Mouse (Mus musculus): ENCODE results near the gene Rbbp4. TPM values are rescaled to one million over a fixed set of nuclear protein-coding genes. Genes with fewer than 3 reads are reported as not detected.

Gene Rbbp4
- polyA plus RNA-seq, 1 experiment from 2014 or later, result 330 TPM

GRCm38 (mm10) chr4:129288067-129288466 is 47.1 kb downstream of the Rbbp4 start:
- Histone ChIP-seq H3K4me3 (replicated peaks) (peak overlapping the region; percentile 53; the same call in 1 of the 2 replicates), H3K9ac (no peak overlapping the region), H3K4me1 (peaks cover 21% of the 10 kb centered on the region), H3K4me2 (peak overlapping the region; percentile 97; the same call in 1 of the 2 replicates), H3K36me3 (no peaks in the 10 kb centered on the region), H3K27ac (no peak overlapping the region), H3K9me3 (no peaks in the 10 kb centered on the region), H3K27me3 (replicated peaks) (0 out of 2 replicates have a peak, but pooled peaks cover 7% of the 10 kb centered on the region)
- WGBS, result 31% methylated on average over 3 of the region's 3 CpGs
- no peak for ATAC-seq (ENCODE audit: insufficient read depth, low FRiP score, low read depth)

- Histone ChIP-seq H3K36me3 (no peaks in the 10 kb centered on the region), H3K4me1 (peaks cover 21% of the 10 kb centered on the region), H3K27me3 (replicated peaks) (0 out of 2 replicates have a peak, but pooled peaks cover 7% of the 10 kb centered on the region), H3K27ac (0 out of 2 replicates have a peak within 1 kb of the TSS, but pooled peaks have one; percentile 0), H3K4me2 (peak within 1 kb of the TSS; percentile 97), H3K9ac (peak within 1 kb of the TSS; percentile 4; the same call in 1 of the 2 replicates), H3K9me3 (no peaks in the 10 kb centered on the region), H3K4me3 (replicated peaks) (peak within 1 kb of the TSS; percentile 53)
- under 1% methylated on average over 52 of the region's 53 CpGs for WGBS
- ATAC-seq (ENCODE audit: insufficient read depth, low FRiP score, low read depth), result peak; percentile 29; the same call in 1 of the 2 replicates
Observed at GRCm38 (mm10) chr4:129287472-129287981, 47.6 kb downstream of the Rbbp4 start, which contains the start of gene Sync. Gene Sync, plus strand, starts transcription at chr4:129287617.

- Histone ChIP-seq H3K9me3 (no peaks in the 10 kb centered on the region), H3K27ac (no peak overlapping the region), H3K27me3 (replicated peaks) (0 out of 2 replicates have a peak, but pooled peaks cover 7% of the 10 kb centered on the region), H3K4me2 (peak overlapping the region; percentile 97), H3K9ac (peak overlapping the region; percentile 4; the same call in 1 of the 2 replicates), H3K4me3 (replicated peaks) (peak overlapping the region; percentile 53), H3K36me3 (no peaks in the 10 kb centered on the region), H3K4me1 (peaks cover 21% of the 10 kb centered on the region)
- WGBS, result 2% methylated on average over 28 of the region's 28 CpGs
- ATAC-seq (ENCODE audit: insufficient read depth, low FRiP score, low read depth), result peak; percentile 45
Observed at GRCm38 (mm10) chr4:129286683-129287471, 48.3 kb downstream of the Rbbp4 start.

- ATAC-seq (ENCODE audit: insufficient read depth, low FRiP score, low read depth), result 0 out of 2 replicates have a peak, but pooled peaks have one; percentile 36
- Histone ChIP-seq H3K27me3 (replicated peaks) (0 out of 2 replicates have a peak, but pooled peaks cover 7% of the 10 kb centered on the region), H3K4me3 (replicated peaks) (peak overlapping the region; percentile 53), H3K27ac (no peak overlapping the region), H3K9me3 (no peaks in the 10 kb centered on the region), H3K36me3 (no peaks in the 10 kb centered on the region), H3K4me1 (peaks cover 21% of the 10 kb centered on the region), H3K4me2 (peak overlapping the region; percentile 97), H3K9ac (no peak overlapping the region)
- WGBS, result 46% methylated on average over 5 of the region's 5 CpGs
Observed at GRCm38 (mm10) chr4:129286001-129286682, 49.0 kb downstream of the Rbbp4 start.

- WGBS, result 80% methylated on average over 2 of the region's 2 CpGs
- H3K27me3 ChIP-seq (replicated peaks), result 0 out of 2 replicates have a peak, but pooled peaks cover 7% of the 10 kb centered on the region
- no peak for ATAC-seq (ENCODE audit: insufficient read depth, low FRiP score, low read depth)
- H3K4me1 ChIP-seq, result peaks cover 21% of the 10 kb centered on the region
- no peak overlapping the region for H3K4me2 ChIP-seq
- no peaks in the 10 kb centered on the region for H3K36me3 ChIP-seq
- no peak overlapping the region for H3K4me3 ChIP-seq (replicated peaks)
- H3K9ac ChIP-seq, result no peak overlapping the region
- no peaks in the 10 kb centered on the region for H3K9me3 ChIP-seq
- no peak overlapping the region for H3K27ac ChIP-seq
Observed at GRCm38 (mm10) chr4:129284685-129285084, 50.5 kb downstream of the Rbbp4 start.

GRCm38 (mm10) chr4:129283226-129283625 is 51.9 kb downstream of the Rbbp4 start:
- Histone ChIP-seq H3K4me3 (replicated peaks) (no peak overlapping the region), H3K36me3 (no peaks in the 10 kb centered on the region), H3K27me3 (replicated peaks) (0 out of 2 replicates have a peak, but pooled peaks cover 7% of the 10 kb centered on the region), H3K9ac (no peak overlapping the region), H3K27ac (no peak overlapping the region), H3K9me3 (no peaks in the 10 kb centered on the region), H3K4me1 (peaks cover 21% of the 10 kb centered on the region), H3K4me2 (no peak overlapping the region)
- ATAC-seq (ENCODE audit: insufficient read depth, low FRiP score, low read depth), result no peak
- WGBS, result 88% methylated on average over 5 of the region's 5 CpGs

- no peak overlapping the region for H3K27ac ChIP-seq
- no peak overlapping the region for H3K4me3 ChIP-seq (replicated peaks)
- H3K4me1 ChIP-seq, result peaks cover 20% of the 10 kb centered on the region
- no peak for ATAC-seq (ENCODE audit: insufficient read depth, low FRiP score, low read depth)
- 0 out of 2 replicates have a peak, but pooled peaks cover 7% of the 10 kb centered on the region for H3K27me3 ChIP-seq (replicated peaks)
- no peaks in the 10 kb centered on the region for H3K9me3 ChIP-seq
- H3K4me2 ChIP-seq, result no peak overlapping the region
- 87% methylated on average over 5 of the region's 5 CpGs for whole genome bisulfite sequencing
- no peaks in the 10 kb centered on the region for H3K36me3 ChIP-seq
- no peak overlapping the region for H3K9ac ChIP-seq
Observed at GRCm38 (mm10) chr4:129282786-129283185, 52.4 kb downstream of the Rbbp4 start.

GRCm38 (mm10) chr4:129276453-129276865 is 58.7 kb downstream of the Rbbp4 start:
- H3K9ac ChIP-seq, result no peak overlapping the region
- under 1% methylated on average over 18 of the region's 18 CpGs for WGBS
- no peak; the same call in 1 of the 2 replicates for ATAC-seq (ENCODE audit: insufficient read depth, low FRiP score, low read depth)
- no peaks in the 10 kb centered on the region; the same call in 1 of the 2 replicates for H3K4me1 ChIP-seq
- H3K27me3 ChIP-seq (replicated peaks), result no peaks in the 10 kb centered on the region
- no peak overlapping the region for H3K27ac ChIP-seq
- no peaks in the 10 kb centered on the region for H3K9me3 ChIP-seq
- H3K4me3 ChIP-seq (replicated peaks), result no peak overlapping the region
- peak overlapping the region; percentile 29; the same call in 1 of the 2 replicates for H3K4me2 ChIP-seq
- H3K36me3 ChIP-seq, result no peaks in the 10 kb centered on the region

- H3K27ac ChIP-seq, result peak overlapping the region; percentile 80
- H3K4me3 ChIP-seq (replicated peaks), result no peak overlapping the region; the same call in 1 of the 2 replicates
- no peaks in the 10 kb centered on the region for H3K36me3 ChIP-seq
- 28% methylated on average over 5 of the region's 5 CpGs for WGBS
- H3K9ac ChIP-seq, result no peak overlapping the region
- no peaks in the 10 kb centered on the region for H3K9me3 ChIP-seq
- no peaks in the 10 kb centered on the region; the same call in 1 of the 2 replicates for H3K4me1 ChIP-seq
- H3K4me2 ChIP-seq, result peak overlapping the region; percentile 44
- ATAC-seq (ENCODE audit: insufficient read depth, low FRiP score, low read depth), result peak; percentile 68; the same call in 1 of the 2 replicates
- H3K27me3 ChIP-seq (replicated peaks), result no peaks in the 10 kb centered on the region
Observed at GRCm38 (mm10) chr4:129272756-129273046, 62.5 kb downstream of the Rbbp4 start.

GRCm38 (mm10) chr4:129271991-129272755 is 63.0 kb downstream of the Rbbp4 start:
- peak; percentile 95 for ATAC-seq (ENCODE audit: insufficient read depth, low FRiP score, low read depth)
- Histone ChIP-seq H3K9ac (no peak overlapping the region), H3K27ac (peak overlapping the region; percentile 80), H3K4me3 (replicated peaks) (peak overlapping the region; percentile 18), H3K9me3 (no peaks in the 10 kb centered on the region), H3K4me2 (peak overlapping the region; percentile 44), H3K36me3 (no peaks in the 10 kb centered on the region), H3K27me3 (replicated peaks) (no peaks in the 10 kb centered on the region), H3K4me1 (no peaks in the 10 kb centered on the region; the same call in 1 of the 2 replicates)
- 20% methylated on average over 15 of the region's 15 CpGs for WGBS

- H3K9ac ChIP-seq, result no peak overlapping the region
- no peaks in the 10 kb centered on the region for H3K9me3 ChIP-seq
- whole genome bisulfite sequencing, result 54% methylated on average over 1 of the region's 1 CpGs
- H3K27ac ChIP-seq, result no peak overlapping the region
- no peaks in the 10 kb centered on the region for H3K36me3 ChIP-seq
- H3K4me3 ChIP-seq (replicated peaks), result no peak overlapping the region
- no peak for ATAC-seq (ENCODE audit: insufficient read depth, low FRiP score, low read depth)
- H3K27me3 ChIP-seq (replicated peaks), result no peaks in the 10 kb centered on the region
- H3K4me1 ChIP-seq, result peaks cover 2% of the 10 kb centered on the region
- no peak overlapping the region for H3K4me2 ChIP-seq
Observed at GRCm38 (mm10) chr4:129268698-129269097, 66.5 kb downstream of the Rbbp4 start.
